Mouse (Mus musculus) bone marrow macrophage, adult 2 months (primary cell): ENCODE results near the gene Rab37.

Experiments
- CTCF ChIP-seq: IDR thresholded peaks from 2 replicates; pipeline ENCODE4 v1.5.1; 2012; ENCODE audit warnings: low read depth, mild to moderate bottlenecking, low read length, moderate library complexity
- POLR2A ChIP-seq: IDR thresholded peaks from 2 replicates; pipeline ENCODE4 v1.6.1; 2012; ENCODE audit warnings: mild to moderate bottlenecking, low read depth, low read length, borderline replicate concordance

- TF ChIP-seq CTCF (peak; percentile 84), POLR2A (no peak)
Observed at GRCm38 (mm10) chr11:115181913-115182638, 90.8 kb downstream of the Rab37 start.
